Mouse (Mus musculus) regulatory T cell (primary cell): ENCODE data around the gene Fpr-rs4.
"Not testable (repeated sequence)": the region's sequence is repeated elsewhere in the genome, so short reads cannot be mapped to it uniquely, and the experiment has no call there.

Experiments used
- in situ Hi-C: fragments of 300-600 bp; cut with MboI, MseI; formaldehyde crosslinking; loops from one replicate; pipeline ENCODE4 v1.15.1; 2025; ENCODE audit warnings: high pct_unique_total_duplicates

The Fpr-rs4 gene

DNA sequence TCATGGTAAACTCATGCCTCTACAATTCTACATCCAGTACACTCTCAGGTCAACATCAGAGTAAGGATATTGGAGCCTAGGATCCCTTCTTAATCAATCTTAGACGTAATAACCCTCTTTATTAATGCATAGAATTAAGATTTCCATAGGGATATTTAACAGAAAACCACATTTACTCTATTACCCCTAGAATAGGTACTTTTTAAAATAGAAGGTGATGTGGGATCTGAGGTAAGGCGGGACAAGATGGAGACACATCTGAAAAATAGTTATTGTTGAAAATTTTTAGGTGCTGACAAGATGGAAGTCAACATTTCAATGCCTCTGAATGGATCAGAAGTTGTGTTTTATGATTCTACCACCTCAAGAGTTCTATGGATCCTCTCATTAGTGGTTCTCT is at the start of gene Fpr-rs4:
TSS of gene Fpr-rs4 (plus strand) at position 301 of the 400 bp plus-strand sequence.
- in situ Hi-C loops = no loop called here

DNA sequence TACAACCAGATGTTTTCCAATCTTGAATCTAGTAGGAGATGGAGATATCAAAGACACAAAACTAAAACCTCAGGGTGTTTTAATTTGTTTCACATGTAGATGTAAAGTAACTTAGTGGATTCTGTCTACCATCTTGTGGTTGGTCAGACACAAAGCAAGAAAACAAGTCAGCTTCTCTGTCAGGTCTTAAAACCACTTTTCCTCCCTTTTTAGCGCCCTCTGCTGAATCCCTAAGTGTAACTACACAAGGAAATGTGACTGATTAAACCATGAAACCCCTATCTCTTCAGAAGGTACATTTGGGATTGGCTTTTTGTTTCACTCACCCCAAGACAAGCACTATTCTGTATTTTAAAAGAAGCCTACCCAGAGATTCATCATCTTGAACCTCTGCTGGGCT is 48.1 kb upstream of the Fpr-rs4 start:
- in situ Hi-C loops = no loop called here

DNA sequence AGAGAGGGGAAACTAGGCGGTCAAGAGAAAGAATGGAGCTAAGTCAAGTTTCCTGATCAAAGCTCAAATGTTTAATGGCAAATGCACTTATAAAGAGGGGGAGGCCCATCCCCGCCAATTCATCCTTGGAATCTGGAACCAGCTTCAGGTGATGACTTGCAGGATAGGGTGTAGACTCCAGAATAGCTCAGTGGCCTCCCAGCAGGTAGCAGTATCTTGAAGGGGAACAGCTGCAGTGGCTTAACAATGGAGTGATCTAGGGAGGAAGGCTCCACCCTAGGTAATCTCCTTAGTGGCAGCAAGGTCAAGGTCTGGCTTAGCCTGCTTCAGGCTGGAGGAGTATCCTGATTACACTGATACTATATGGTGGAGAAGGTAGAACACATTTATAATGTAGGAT is 40.3 kb upstream of the Fpr-rs4 start:
- in situ Hi-C loops = not testable (repeated sequence)

DNA sequence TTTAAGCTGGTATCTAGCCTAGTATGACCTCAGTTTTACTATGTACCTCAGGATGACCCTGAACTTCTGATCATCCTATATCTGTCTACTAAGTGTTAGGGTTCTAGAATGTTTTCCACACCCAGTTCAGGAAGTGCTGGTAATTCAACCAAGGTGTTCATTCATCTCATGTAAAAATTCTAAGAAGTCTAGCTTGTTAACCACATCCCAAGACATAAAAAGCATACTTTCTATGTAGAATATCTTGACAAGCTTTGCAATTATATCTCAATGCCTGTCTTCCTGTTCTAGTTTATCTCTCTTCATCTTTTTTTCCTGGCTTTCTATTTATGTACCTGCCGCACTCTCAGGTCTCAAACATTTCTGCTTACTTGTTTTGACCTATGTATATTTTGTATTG is 16.8 kb upstream of the Fpr-rs4 start:
- in situ Hi-C loops = no loop called here

DNA sequence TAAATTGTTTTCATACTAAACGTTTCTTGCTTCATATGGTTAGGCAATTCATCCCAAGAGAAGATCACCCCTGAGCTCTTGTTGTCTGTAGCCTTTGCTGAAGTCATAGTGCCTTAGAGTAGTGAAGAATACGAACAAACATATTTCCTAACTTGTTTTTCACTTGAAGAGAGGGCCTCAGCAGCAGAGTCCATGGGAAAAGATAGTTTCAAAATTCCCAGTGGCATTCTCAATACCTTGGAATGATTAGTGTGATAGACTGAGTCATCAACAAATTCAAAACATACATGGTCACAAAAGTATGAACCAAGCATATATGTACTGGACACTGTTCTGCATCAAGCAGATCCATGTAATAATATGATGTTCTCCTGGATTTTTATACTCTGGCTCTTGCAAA is 27.6 kb downstream of the Fpr-rs4 start, which contains the start of gene Vmn2r124:
TSS of gene Vmn2r124 (plus strand) at position 301 of the 400 bp plus-strand sequence.
- in situ Hi-C loops = loop anchor here (10.0 kb wide), 1 partner anchor 656 kb away; no protein-coding TSS in a partner anchor
